Mouse (Mus musculus): ENCODE data around the gene Cdh12. TPM values are rescaled to one million over a fixed set of nuclear protein-coding genes. Genes with fewer than 3 reads are reported as not detected.

Cdh12 gene
- polyA plus RNA-seq, 1 experiment from 2014 or later, result 1.2 TPM

GRCm38 (mm10) chr15:20796999-20797398 is 347.9 kb downstream of the Cdh12 start:
- H3K36me3 ChIP-seq (replicated peaks), result no peaks in the 10 kb centered on the region
- H3K9me3 ChIP-seq, result no peaks in the 10 kb centered on the region
- no peak overlapping the region for H3K4me3 ChIP-seq (replicated peaks)
- H3K27me3 ChIP-seq, result no peaks in the 10 kb centered on the region
- no peak overlapping the region for H3K9ac ChIP-seq
- peak; percentile 60; the same call in 1 of the 2 replicates for ATAC-seq (ENCODE audit: low FRiP score)
- peaks cover 5% of the 10 kb centered on the region; the same call in 1 of the 2 replicates for H3K4me1 ChIP-seq
- no peak overlapping the region for H3K27ac ChIP-seq
- 22% methylated on average over 4 of the region's 4 CpGs for WGBS
- no peak overlapping the region for H3K4me2 ChIP-seq

- ATAC-seq (ENCODE audit: low FRiP score), result no peak
Observed at GRCm38 (mm10) chr15:20798541-20798940, 349.5 kb downstream of the Cdh12 start.

GRCm38 (mm10) chr15:20835887-20836286 is 386.8 kb downstream of the Cdh12 start:
- 68% methylated on average over 1 of the region's 1 CpGs for WGBS
- Histone ChIP-seq H3K4me1 (no peaks in the 10 kb centered on the region), H3K27ac (no peak overlapping the region)

More at GRCm38 (mm10) chr15:20798541-20798940, 349.5 kb downstream of the Cdh12 start:
- Histone ChIP-seq H3K4me2 (no peak overlapping the region), H3K27me3 (no peaks in the 10 kb centered on the region), H3K27ac (no peak overlapping the region), H3K9ac (no peak overlapping the region), H3K36me3 (replicated peaks) (no peaks in the 10 kb centered on the region), H3K4me3 (replicated peaks) (no peak overlapping the region), H3K9me3 (no peaks in the 10 kb centered on the region), H3K4me1 (peaks cover 5% of the 10 kb centered on the region; the same call in 1 of the 2 replicates)
- WGBS, result 90% methylated on average over 2 of the region's 2 CpGs

GRCm38 (mm10) chr15:20836991-20837390 is 387.9 kb downstream of the Cdh12 start:
- H3K27me3 ChIP-seq, result no peaks in the 10 kb centered on the region
- H3K9me3 ChIP-seq, result no peaks in the 10 kb centered on the region
- 71% methylated on average over 3 of the region's 3 CpGs for WGBS
- no peak overlapping the region for H3K4me2 ChIP-seq
- no peak overlapping the region for H3K9ac ChIP-seq
- H3K4me3 ChIP-seq (replicated peaks), result no peak overlapping the region
- ATAC-seq (ENCODE audit: low FRiP score), result no peak
- no peaks in the 10 kb centered on the region for H3K36me3 ChIP-seq (replicated peaks)
- no peaks in the 10 kb centered on the region for H3K4me1 ChIP-seq
- H3K27ac ChIP-seq, result no peak overlapping the region

More at GRCm38 (mm10) chr15:20835887-20836286, 386.8 kb downstream of the Cdh12 start:
- Histone ChIP-seq H3K9ac (no peak overlapping the region), H3K27me3 (no peaks in the 10 kb centered on the region), H3K4me3 (replicated peaks) (no peak overlapping the region), H3K36me3 (replicated peaks) (no peaks in the 10 kb centered on the region), H3K9me3 (no peaks in the 10 kb centered on the region), H3K4me2 (no peak overlapping the region)
- peak; percentile 78 for ATAC-seq (ENCODE audit: low FRiP score)

GRCm38 (mm10) chr15:20841479-20841878 is 392.4 kb downstream of the Cdh12 start:
- Histone ChIP-seq H3K36me3 (replicated peaks) (no peaks in the 10 kb centered on the region), H3K4me2 (no peak overlapping the region), H3K9ac (no peak overlapping the region), H3K27ac (no peak overlapping the region), H3K27me3 (no peaks in the 10 kb centered on the region), H3K4me3 (replicated peaks) (no peak overlapping the region), H3K4me1 (no peaks in the 10 kb centered on the region), H3K9me3 (no peaks in the 10 kb centered on the region)
- ATAC-seq (ENCODE audit: low FRiP score), result no peak
- WGBS, result 89% methylated on average over 5 of the region's 5 CpGs

- Histone ChIP-seq H3K9me3 (no peaks in the 10 kb centered on the region), H3K4me2 (no peak overlapping the region), H3K36me3 (replicated peaks) (no peaks in the 10 kb centered on the region), H3K27me3 (no peaks in the 10 kb centered on the region), H3K27ac (no peak overlapping the region), H3K4me1 (no peaks in the 10 kb centered on the region), H3K9ac (no peak overlapping the region), H3K4me3 (replicated peaks) (no peak overlapping the region)
- WGBS, result 72% methylated on average over 2 of the region's 2 CpGs
- no peak for ATAC-seq (ENCODE audit: low FRiP score)
Observed at GRCm38 (mm10) chr15:20863076-20863475, 414.0 kb downstream of the Cdh12 start.

- H3K27me3 ChIP-seq, result no peaks in the 10 kb centered on the region
- no peaks in the 10 kb centered on the region for H3K36me3 ChIP-seq (replicated peaks)
- H3K9ac ChIP-seq, result no peak overlapping the region
- no peak overlapping the region for H3K27ac ChIP-seq
- no peak overlapping the region for H3K4me3 ChIP-seq (replicated peaks)
- no peak for ATAC-seq (ENCODE audit: low FRiP score)
- no peaks in the 10 kb centered on the region for H3K9me3 ChIP-seq
- no peaks in the 10 kb centered on the region for H3K4me1 ChIP-seq
- H3K4me2 ChIP-seq, result no peak overlapping the region
- WGBS, result 77% methylated on average over 1 of the region's 1 CpGs
Observed at GRCm38 (mm10) chr15:20872518-20872917, 423.5 kb downstream of the Cdh12 start.

- Histone ChIP-seq H3K36me3 (replicated peaks) (no peaks in the 10 kb centered on the region), H3K27me3 (no peaks in the 10 kb centered on the region), H3K4me2 (no peak overlapping the region), H3K4me3 (replicated peaks) (no peak overlapping the region), H3K4me1 (no peaks in the 10 kb centered on the region), H3K9me3 (no peaks in the 10 kb centered on the region), H3K9ac (no peak overlapping the region), H3K27ac (no peak overlapping the region)
- whole genome bisulfite sequencing, result 93% methylated on average over 2 of the region's 2 CpGs
- ATAC-seq (ENCODE audit: low FRiP score), result no peak
Observed at GRCm38 (mm10) chr15:20876993-20877392, 427.9 kb downstream of the Cdh12 start.

- H3K27me3 ChIP-seq, result no peaks in the 10 kb centered on the region
- no peak overlapping the region for H3K4me3 ChIP-seq (replicated peaks)
- no peak for ATAC-seq (ENCODE audit: low FRiP score)
- no peaks in the 10 kb centered on the region for H3K4me1 ChIP-seq
- H3K4me2 ChIP-seq, result no peak overlapping the region
- H3K27ac ChIP-seq, result no peak overlapping the region
- no peaks in the 10 kb centered on the region for H3K9me3 ChIP-seq
- no peaks in the 10 kb centered on the region for H3K36me3 ChIP-seq (replicated peaks)
- H3K9ac ChIP-seq, result no peak overlapping the region
- WGBS, result 89% methylated on average over 3 of the region's 3 CpGs
Observed at GRCm38 (mm10) chr15:20893471-20893870, 444.4 kb downstream of the Cdh12 start.

- Histone ChIP-seq H3K9me3 (no peaks in the 10 kb centered on the region), H3K27ac (no peak overlapping the region), H3K4me2 (no peak overlapping the region), H3K36me3 (replicated peaks) (no peaks in the 10 kb centered on the region), H3K27me3 (no peaks in the 10 kb centered on the region), H3K9ac (no peak overlapping the region), H3K4me1 (no peaks in the 10 kb centered on the region), H3K4me3 (replicated peaks) (no peak overlapping the region)
- no peak for ATAC-seq (ENCODE audit: low FRiP score)
- WGBS, result 76% methylated on average over 3 of the region's 3 CpGs
Observed at GRCm38 (mm10) chr15:20902568-20902967, 453.5 kb downstream of the Cdh12 start.

- no peak overlapping the region for H3K27ac ChIP-seq
- no peaks in the 10 kb centered on the region for H3K27me3 ChIP-seq
- no peak overlapping the region for H3K4me2 ChIP-seq
- no peaks in the 10 kb centered on the region for H3K36me3 ChIP-seq (replicated peaks)
- H3K4me1 ChIP-seq, result no peaks in the 10 kb centered on the region
- no peaks in the 10 kb centered on the region for H3K9me3 ChIP-seq
- no peak overlapping the region for H3K4me3 ChIP-seq (replicated peaks)
- ATAC-seq (ENCODE audit: low FRiP score), result no peak
- H3K9ac ChIP-seq, result no peak overlapping the region
Observed at GRCm38 (mm10) chr15:20928221-20928620, 479.2 kb downstream of the Cdh12 start.

GRCm38 (mm10) chr15:20944000-20944399 is 494.9 kb downstream of the Cdh12 start:
- no peak for ATAC-seq (ENCODE audit: low FRiP score)
- no peaks in the 10 kb centered on the region for H3K27me3 ChIP-seq
- no peak overlapping the region for H3K9ac ChIP-seq
- H3K4me1 ChIP-seq, result no peaks in the 10 kb centered on the region
- no peaks in the 10 kb centered on the region for H3K36me3 ChIP-seq (replicated peaks)
- H3K27ac ChIP-seq, result no peak overlapping the region
- no peaks in the 10 kb centered on the region for H3K9me3 ChIP-seq
- no peak overlapping the region for H3K4me2 ChIP-seq
- H3K4me3 ChIP-seq (replicated peaks), result no peak overlapping the region

GRCm38 (mm10) chr15:20967463-20967862 is 518.4 kb downstream of the Cdh12 start:
- Histone ChIP-seq H3K4me2 (no peak overlapping the region), H3K4me1 (0 out of 2 replicates have a peak, but pooled peaks cover 3% of the 10 kb centered on the region), H3K36me3 (replicated peaks) (no peaks in the 10 kb centered on the region), H3K27me3 (no peaks in the 10 kb centered on the region), H3K27ac (no peak overlapping the region), H3K9ac (no peak overlapping the region), H3K4me3 (replicated peaks) (no peak overlapping the region), H3K9me3 (no peaks in the 10 kb centered on the region)
- WGBS, result 15% methylated on average over 2 of the region's 2 CpGs
- ATAC-seq (ENCODE audit: low FRiP score), result no peak
